Mouse (Mus musculus) adipocyte (in vitro differentiated cells): ENCODE results near the gene Mixl1.

ENCODE experiments used
- DNase-seq: peaks from one replicate; pipeline ENCODE4 v3.0.0-alpha.2; 2016; ENCODE audit warnings: low spot score

Mixl1 gene

GRCm38 (mm10) chr1:180696626-180697352 is at the start of gene Mixl1:
Gene Mixl1 (minus strand): TSS chr1:180697034.
- DNase-seq = no peak

GRCm38 (mm10) chr1:180729231-180729630 is 32.4 kb upstream of the Mixl1 start:
- DNase-seq = no peak

DNA sequence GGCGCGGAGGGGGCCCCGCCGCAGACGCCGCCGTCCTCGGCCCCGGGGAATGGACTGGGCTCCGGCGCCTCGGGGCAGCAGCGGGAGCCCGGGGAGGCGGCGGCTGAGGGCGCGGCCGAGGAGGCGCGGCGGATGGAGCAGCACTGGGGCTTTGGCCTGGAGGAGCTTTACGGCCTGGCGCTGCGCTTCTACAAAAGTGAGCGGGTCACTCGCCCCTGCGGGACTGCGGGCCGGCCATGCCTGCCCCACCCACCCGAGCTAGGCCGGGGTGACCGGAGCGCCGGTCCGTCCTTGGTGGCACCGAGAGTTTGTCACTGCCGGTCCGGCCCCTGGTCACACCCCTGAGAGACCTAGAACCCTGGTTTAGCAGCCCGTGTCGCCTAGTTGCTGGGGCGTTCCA is 29.3 kb upstream of the Mixl1 start:
- DNase-seq = peak; percentile 37

GRCm38 (mm10) chr1:180725704-180726179 is 28.9 kb upstream of the Mixl1 start, which contains the start of gene Acbd3:
Gene Acbd3 (plus strand): TSS chr1:180726043.
- peak; percentile 86 for DNase-seq

DNA sequence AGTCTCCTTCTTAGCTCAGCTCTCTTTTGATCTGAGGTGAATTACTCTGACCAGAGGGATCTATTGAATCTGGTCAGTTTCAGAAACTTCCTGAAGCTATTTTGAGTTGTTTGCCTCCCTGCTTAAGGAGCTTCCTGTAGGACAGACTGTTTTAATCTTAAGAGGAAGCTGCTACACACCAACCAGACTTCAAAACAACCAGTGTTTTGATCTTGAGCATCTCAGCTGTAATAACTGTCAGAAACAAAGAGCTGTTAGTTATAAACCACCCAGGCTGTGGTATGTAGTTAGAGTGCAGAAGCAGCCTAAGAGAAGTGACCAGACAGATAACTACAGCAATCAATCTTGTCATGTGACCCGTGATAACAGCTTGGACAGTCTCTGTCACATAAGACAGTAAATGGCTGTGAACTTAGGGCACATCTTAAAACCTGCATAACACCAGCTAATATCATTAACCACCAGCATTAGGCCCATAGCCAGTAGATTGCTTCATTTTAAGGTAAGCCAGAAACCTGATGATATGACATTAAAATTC is 26.9 kb upstream of the Mixl1 start:
- DNase-seq = no peak

DNA sequence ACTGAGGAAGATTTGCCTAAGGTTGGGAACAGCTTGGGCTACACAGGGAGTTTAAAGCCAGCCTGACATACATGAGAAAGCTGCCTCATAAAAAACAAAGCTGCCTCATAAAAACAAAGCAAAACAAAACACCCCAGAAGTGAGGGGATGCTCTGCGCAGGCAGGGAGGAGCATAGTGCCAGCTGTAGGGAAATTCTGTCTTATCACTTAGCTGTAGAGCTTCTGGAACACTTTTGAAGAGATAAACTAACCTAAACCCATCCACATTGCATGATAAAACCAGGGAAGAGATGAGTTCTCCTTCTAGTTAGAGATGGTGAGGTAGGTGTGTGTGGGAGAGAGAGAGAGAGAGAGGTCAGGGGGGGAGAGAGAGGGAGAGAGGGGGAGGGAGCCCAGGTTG is 25.8 kb upstream of the Mixl1 start:
- DNase-seq = no peak

DNA sequence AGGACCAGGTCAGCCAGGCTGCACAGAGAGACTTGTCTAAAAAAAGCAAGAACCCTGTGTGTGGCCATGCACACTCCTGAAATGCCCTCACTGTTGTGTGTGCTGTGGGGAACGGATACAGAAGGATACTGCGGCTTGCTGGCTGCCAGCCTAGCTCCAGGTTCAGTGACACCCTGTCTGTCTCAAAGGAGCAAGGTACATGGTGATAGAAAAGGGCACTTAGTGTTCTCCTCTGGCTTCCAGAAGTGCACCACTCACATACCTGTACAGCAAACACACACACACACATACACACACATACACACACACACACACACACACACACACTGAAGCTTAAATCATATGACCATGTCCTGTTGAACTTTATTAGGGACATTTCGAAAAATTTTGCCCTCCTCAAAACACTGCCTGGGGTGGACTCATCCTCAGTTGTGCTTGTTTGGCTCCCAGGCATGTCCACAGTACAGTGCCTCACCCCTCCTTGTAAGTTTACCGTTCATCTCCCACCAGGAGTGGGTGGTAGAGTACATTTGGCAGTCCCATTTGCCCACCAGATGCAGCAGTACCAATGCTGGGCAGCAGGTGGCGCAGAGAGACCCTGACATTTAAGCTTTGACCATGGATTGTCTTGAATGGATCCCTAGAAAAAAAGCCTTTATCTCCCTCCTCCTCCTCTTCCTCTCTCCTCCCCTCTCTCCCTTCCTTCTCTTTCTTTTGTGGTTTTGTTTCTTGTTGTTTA is 23.3 kb upstream of the Mixl1 start:
- peak; percentile 66 for DNase-seq

DNA sequence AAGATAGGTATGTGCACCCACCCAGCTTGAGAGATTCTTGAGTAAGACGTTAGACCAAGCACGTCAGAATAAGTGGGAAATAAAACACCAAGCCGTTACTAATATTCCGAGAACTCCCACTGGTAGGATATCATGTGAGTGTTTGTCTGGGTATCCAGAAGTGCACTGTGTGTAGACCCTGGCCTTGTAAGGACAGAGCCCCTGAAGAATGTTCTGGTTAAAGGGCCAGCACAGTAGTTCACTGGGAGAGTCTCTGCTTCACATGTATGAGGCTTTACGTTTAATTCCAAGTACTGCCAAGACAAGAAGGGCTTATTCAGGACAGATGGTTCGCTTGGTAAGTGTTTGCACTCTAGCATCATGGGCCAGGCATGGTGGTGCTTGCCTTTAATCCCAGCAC is 22.6 kb upstream of the Mixl1 start:
- DNase-seq = no peak

GRCm38 (mm10) chr1:180718756-180719155 is 21.9 kb upstream of the Mixl1 start:
- DNase-seq = no peak

GRCm38 (mm10) chr1:180708935-180709776 is 12.3 kb upstream of the Mixl1 start:
- no peak for DNase-seq

GRCm38 (mm10) chr1:180707813-180708212 is 11.0 kb upstream of the Mixl1 start:
- DNase-seq = no peak

GRCm38 (mm10) chr1:180707368-180707767 is 10.5 kb upstream of the Mixl1 start:
- DNase-seq = no peak

GRCm38 (mm10) chr1:180703400-180703799 is 6.6 kb upstream of the Mixl1 start:
- DNase-seq = no peak

GRCm38 (mm10) chr1:180698063-180698462 is 1.2 kb upstream of the Mixl1 start:
- no peak for DNase-seq

DNA sequence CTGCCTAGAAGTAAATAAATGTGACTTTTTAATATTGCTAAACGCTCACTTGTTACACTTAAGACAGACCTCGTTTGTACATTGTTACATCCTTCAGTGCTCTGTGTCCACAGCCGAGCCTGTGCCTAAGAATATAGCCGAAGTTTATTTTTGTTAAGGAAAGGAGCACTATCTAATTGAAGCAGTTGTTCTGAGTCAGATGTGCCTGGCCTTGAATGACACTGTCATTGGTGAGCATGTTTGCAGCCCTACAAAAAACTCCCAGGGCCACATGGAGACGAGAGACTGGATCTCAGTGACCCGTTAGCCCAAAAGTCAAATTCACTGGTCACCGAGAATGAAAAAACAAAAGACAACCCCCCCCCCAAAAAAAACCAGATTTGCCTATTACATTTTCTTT is 5.5 kb downstream of the Mixl1 start:
- DNase-seq = no peak
